Mouse (Mus musculus) bone marrow, adult 2 months (tissue): ENCODE results near the gene Ccnb1ip1. TPM values are rescaled to one million over a fixed set of nuclear protein-coding genes. Genes with fewer than 3 reads are reported as not detected.

Experiments used
- H3K27ac ChIP-seq: fragments of 200-500 bp; 2 replicates; pipeline ENCODE4 v1.5.1; 2012; ENCODE audit warnings: low read depth, mild to moderate bottlenecking, control low read depth, inconsistent platforms, low read length; ENCODE audit not compliant: control insufficient read depth, poor library complexity, insufficient read depth
- H3K4me1 ChIP-seq: fragments of 200-500 bp; 2 replicates; pipeline ENCODE4 v1.6.1; 2011; ENCODE audit warnings: low read length; ENCODE audit not compliant: control insufficient read depth, insufficient read depth
- H3K4me3 ChIP-seq: fragments of 200-500 bp; replicated peaks from 2 replicates; pipeline ENCODE3; 2011; ENCODE audit warnings: mild to moderate bottlenecking, low read depth, low read length, control low read depth; ENCODE audit not compliant: control insufficient read depth
- CTCF ChIP-seq: fragments of 200-500 bp; IDR thresholded peaks from 2 replicates; pipeline ENCODE4 v1.5.1; 2011; ENCODE audit warnings: low read length, control low read depth; ENCODE audit not compliant: control insufficient read depth, insufficient read depth
- POLR2A ChIP-seq: fragments of 200-500 bp; IDR thresholded peaks from 2 replicates; pipeline ENCODE4 v1.6.1; 2011; ENCODE audit warnings: low read depth, mild to moderate bottlenecking, control low read depth, low read length, borderline replicate concordance; ENCODE audit not compliant: control insufficient read depth
- WGBS: fragments of 180-500 bp; shearing (Covaris S2); methylation state at CpG from one replicate; pipeline ENCODE4 v1.1.7; 2018; 5-methylcytosine and 5-hydroxymethylcytosine counted together
- polyA plus RNA-seq: library from polyadenylated mRNA; stranded (reverse); fragments of >200 nt; gene quantifications from 2 replicates; pipeline ENCODE4 v1.2.4, GENCODE M21; 2011; ENCODE audit warnings: low replicate concordance; ENCODE audit not compliant: missing spikeins, insufficient read depth, insufficient read length

The Ccnb1ip1 gene
- polyA plus RNA-seq, 1 experiment, result not detected

- TF ChIP-seq POLR2A (no peak), CTCF (no peak)
- Histone ChIP-seq H3K27ac (no peak within 1 kb of the TSS), H3K4me1 (no peaks in the 10 kb centered on the region), H3K4me3 (no peak within 1 kb of the TSS)
Observed at GRCm38 (mm10) chr14:50744994-50745393, 62.5 kb downstream of the Ccnb1ip1 start, which contains the start of gene Olfr749. TSS of gene Olfr749 (minus strand) at chr14:50745094.

- WGBS, result 75% methylated on average over 2 of the region's 2 CpGs
- H3K4me3 ChIP-seq, result no peak overlapping the region
- no peak overlapping the region for H3K27ac ChIP-seq
- no peaks in the 10 kb centered on the region for H3K4me1 ChIP-seq
- TF ChIP-seq CTCF (no peak), POLR2A (no peak)
Observed at GRCm38 (mm10) chr14:50741584-50741983, 65.9 kb downstream of the Ccnb1ip1 start.

- Histone ChIP-seq H3K27ac (no peak overlapping the region), H3K4me3 (no peak overlapping the region), H3K4me1 (no peaks in the 10 kb centered on the region)
- 1% methylated on average over 2 of the region's 2 CpGs for WGBS
- TF ChIP-seq POLR2A (no peak), CTCF (no peak)
Observed at GRCm38 (mm10) chr14:50740334-50740733, 67.2 kb downstream of the Ccnb1ip1 start.

Other genes with a start within 250 kb of the Ccnb1ip1 start
- not detected in 2 replicates for gene Olfr744, start 192.9 kb downstream of the Ccnb1ip1 start, polyA plus RNA-seq
- not detected in 2 replicates for gene Olfr745, start 168.3 kb downstream of the Ccnb1ip1 start, polyA plus RNA-seq
- not detected in 2 replicates for gene Olfr746, start 160.6 kb downstream of the Ccnb1ip1 start, polyA plus RNA-seq
- gene Olfr747, start 114.5 kb downstream of the Ccnb1ip1 start, polyA plus RNA-seq, result not detected in 2 replicates
- gene Olfr748, start 100.4 kb downstream of the Ccnb1ip1 start, polyA plus RNA-seq, result not detected in 2 replicates
- not detected in 2 replicates for gene Olfr749, start 62.6 kb downstream of the Ccnb1ip1 start, polyA plus RNA-seq
- gene Ttc5, start 22.2 kb downstream of the Ccnb1ip1 start, polyA plus RNA-seq, result 17.8 and 28.7 TPM in 2 replicates
- gene Parp2, start 109 bp upstream of the Ccnb1ip1 start, polyA plus RNA-seq, result 24.4 and 40.2 TPM in 2 replicates
- 60.8 and 102 TPM in 2 replicates for gene Tep1, start 62.8 kb upstream of the Ccnb1ip1 start, polyA plus RNA-seq
- 0.29 TPM in 1 of 2 replicates, not detected in the other for gene Klhl33, start 89.8 kb upstream of the Ccnb1ip1 start, polyA plus RNA-seq
- 43.6 and 67.6 TPM in 2 replicates for gene Osgep, start 117.2 kb upstream of the Ccnb1ip1 start, polyA plus RNA-seq
- gene Apex1, start 117.2 kb upstream of the Ccnb1ip1 start, polyA plus RNA-seq, result 18.1 and 41.6 TPM in 2 replicates
- 33.3 and 67.6 TPM in 2 replicates for gene Pip4p1, start 123.1 kb upstream of the Ccnb1ip1 start, polyA plus RNA-seq
- gene Pnp, start 123.3 kb upstream of the Ccnb1ip1 start, polyA plus RNA-seq, result 112 and 145 TPM in 2 replicates
- 21.3 TPM in 1 of 2 replicates, not detected in the other for gene Gm49342, start 136.8 kb upstream of the Ccnb1ip1 start, polyA plus RNA-seq
- 70.8 and 109 TPM in 2 replicates for gene Pnp2, start 148.3 kb upstream of the Ccnb1ip1 start, polyA plus RNA-seq
- gene Rnase10, start 200.0 kb upstream of the Ccnb1ip1 start, polyA plus RNA-seq, result not detected in 2 replicates
- gene Rnase9, start 234.1 kb upstream of the Ccnb1ip1 start, polyA plus RNA-seq, result not detected in 2 replicates
- not detected in 2 replicates for gene Rnase11, start 242.4 kb upstream of the Ccnb1ip1 start, polyA plus RNA-seq
- 4.9 TPM in 1 of 2 replicates, not detected in the other for gene Rnase12, start 249.9 kb upstream of the Ccnb1ip1 start, polyA plus RNA-seq